Mouse (Mus musculus): Measurements from ENCODE around the gene 5031410I06Rik. TPM values are rescaled to one million over a fixed set of nuclear protein-coding genes. Genes with fewer than 3 reads are reported as not detected.
"Not testable (repeated sequence)": the region's sequence is repeated elsewhere in the genome, so short reads cannot be mapped to it uniquely, and the experiment has no call there.

The 5031410I06Rik gene
- total RNA-seq (2015; ENCODE audit: low replicate concordance) (not detected in 2 replicates), total RNA-seq (2017; ENCODE audit: low replicate concordance) (not detected in 2 replicates)

DNA sequence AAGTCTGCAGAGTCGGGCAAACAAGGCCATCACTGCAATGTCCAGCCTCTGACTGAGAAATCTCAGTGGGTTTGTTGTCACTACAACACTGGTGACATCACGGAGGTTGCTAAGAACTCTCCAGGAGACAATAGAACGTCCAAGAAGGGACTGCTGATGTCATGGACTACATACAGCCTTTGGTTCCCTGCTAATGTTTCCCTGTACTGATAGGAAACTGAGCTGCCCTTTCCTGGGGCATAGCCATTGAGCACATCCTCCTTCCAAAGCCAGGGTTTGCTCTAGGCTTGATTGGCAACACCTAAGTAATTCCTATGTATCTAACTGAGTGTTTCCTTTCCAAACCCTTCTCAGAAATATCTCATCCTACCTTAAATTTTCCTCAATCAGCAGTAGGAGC lies at the start of gene 5031410I06Rik:
Gene 5031410I06Rik, minus strand, starts transcription at position 101 of the 400 bp plus-strand sequence.
- ATAC-seq (replicated peaks; ENCODE audit: low FRiP score, poor library complexity, severe bottlenecking) = not testable (repeated sequence)

DNA sequence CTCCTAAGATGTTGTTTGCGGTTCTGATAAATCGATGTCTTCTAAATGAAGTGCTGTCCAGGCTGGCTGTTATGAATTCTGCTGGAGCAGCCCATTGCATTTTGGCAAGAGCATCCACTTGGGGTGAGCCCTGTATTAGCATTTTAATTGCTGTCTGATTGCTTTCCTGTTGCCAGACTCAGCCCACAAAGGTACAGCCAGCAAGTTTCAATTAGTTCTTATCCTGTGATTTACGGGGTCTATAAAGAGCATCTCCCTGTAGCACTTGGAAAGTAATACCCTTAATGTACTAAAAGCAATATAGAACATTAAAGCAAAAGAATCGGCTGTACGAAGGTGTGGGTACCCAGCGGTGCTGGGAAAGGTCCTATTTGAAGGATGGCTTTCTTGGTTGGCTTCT lies 37.7 kb upstream of the 5031410I06Rik start:
- no peak for ATAC-seq (replicated peaks; ENCODE audit: low FRiP score, poor library complexity, severe bottlenecking)

DNA sequence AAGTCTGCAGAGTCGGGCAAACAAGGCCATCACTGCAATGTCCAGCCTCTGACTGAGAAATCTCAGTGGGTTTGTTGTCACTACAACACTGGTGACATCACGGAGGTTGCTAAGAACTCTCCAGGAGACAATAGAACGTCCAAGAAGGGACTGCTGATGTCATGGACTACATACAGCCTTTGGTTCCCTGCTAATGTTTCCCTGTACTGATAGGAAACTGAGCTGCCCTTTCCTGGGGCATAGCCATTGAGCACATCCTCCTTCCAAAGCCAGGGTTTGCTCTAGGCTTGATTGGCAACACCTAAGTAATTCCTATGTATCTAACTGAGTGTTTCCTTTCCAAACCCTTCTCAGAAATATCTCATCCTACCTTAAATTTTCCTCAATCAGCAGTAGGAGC lies 16.2 kb upstream of the 5031410I06Rik start, which contains the start of gene Gm10220:
Gene Gm10220, minus strand, starts transcription at position 101 of the 400 bp plus-strand sequence.
- not testable (repeated sequence) for ATAC-seq (replicated peaks; ENCODE audit: low FRiP score, poor library complexity, severe bottlenecking)

DNA sequence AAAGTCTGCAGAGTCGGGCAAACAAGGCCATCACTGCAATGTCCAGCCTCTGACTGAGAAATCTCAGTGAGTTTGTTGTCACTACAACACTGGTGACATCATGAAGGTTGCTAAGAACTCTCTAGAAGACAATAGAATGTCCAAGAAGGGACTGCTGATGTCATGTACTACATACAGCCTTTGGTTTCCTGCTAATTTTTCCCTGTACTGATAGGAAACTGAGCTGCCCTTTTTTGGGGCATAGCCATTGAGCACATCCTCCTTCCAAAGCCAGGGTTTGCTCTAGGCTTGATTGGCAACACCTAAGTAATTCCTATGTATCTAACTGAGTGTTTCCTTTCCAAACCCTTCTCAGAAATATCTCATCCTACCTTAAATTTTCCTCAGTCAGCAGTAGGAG lies 16.0 kb downstream of the 5031410I06Rik start, which contains the start of gene Gm10471:
Gene Gm10471, minus strand, starts transcription at position 101 of the 400 bp plus-strand sequence.
- ATAC-seq (replicated peaks; ENCODE audit: low FRiP score, poor library complexity, severe bottlenecking) = not testable (repeated sequence)

DNA sequence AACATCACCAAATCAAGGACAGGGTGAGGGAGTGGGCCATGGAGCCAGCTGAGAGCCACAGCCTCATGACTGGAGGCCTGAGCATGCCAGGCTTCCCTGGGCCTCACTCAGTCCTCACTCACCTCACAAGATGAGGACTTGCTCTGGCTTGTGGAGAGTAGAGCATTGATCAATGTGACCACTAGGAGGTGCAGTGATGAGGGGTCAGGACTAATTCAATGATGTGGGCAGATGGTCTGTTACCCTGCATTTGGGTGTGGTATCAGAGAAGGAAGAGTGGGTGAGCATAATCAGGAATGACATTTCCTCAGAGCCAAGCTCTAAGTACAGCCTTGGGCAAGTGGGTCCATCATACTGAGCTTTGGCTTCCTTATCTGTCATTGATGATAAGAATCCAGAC lies 26.1 kb downstream of the 5031410I06Rik start:
- ATAC-seq (replicated peaks; ENCODE audit: low FRiP score, poor library complexity, severe bottlenecking) = not testable (repeated sequence)

DNA sequence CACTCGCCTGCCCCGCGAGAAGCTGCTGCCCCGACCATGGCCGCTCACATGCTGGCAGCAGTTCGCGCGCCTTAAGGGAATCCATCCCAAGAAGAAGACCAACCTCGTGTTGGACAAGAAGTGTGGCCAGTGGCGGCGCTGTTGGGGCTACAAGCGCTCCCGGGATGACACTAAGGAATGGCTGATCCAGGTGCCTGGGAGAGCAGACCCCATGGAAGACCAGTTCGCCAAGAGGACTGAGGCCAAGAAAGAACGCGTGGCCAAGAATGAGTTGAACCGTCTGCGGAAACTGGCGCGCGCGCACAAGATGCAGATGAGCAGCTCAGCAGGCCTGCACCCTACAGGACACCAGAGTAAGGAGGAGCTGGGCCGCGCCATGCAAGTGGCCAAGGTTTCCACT lies 34.4 kb downstream of the 5031410I06Rik start:
- ATAC-seq (replicated peaks; ENCODE audit: low FRiP score, poor library complexity, severe bottlenecking) = no peak

DNA sequence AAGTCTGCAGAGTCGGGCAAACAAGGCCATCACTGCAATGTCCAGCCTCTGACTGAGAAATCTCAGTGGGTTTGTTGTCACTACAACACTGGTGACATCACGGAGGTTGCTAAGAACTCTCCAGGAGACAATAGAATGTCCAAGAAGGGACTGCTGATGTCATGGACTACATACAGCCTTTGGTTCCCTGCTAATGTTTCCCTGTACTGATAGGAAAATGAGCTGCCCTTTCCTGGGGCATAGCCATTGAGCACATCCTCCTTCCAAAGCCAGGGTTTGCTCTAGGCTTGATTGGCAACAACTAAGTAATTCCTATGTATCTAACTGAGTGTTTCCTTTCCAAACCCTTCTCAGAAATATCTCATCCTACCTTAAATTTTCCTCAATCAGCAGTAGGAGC lies 46.7 kb downstream of the 5031410I06Rik start, which contains the start of gene Gm7347:
Gene Gm7347, minus strand, starts transcription at position 101 of the 400 bp plus-strand sequence.
- not testable (repeated sequence) for ATAC-seq (replicated peaks; ENCODE audit: low FRiP score, poor library complexity, severe bottlenecking)

Other genes with a start within 250 kb of the 5031410I06Rik start
- not detected in 2 replicates for gene Gm21663, start 163.0 kb downstream of the 5031410I06Rik start, total RNA-seq (2015; ENCODE audit: low replicate concordance)
- not detected in 2 replicates for gene Gm21663, start 163.0 kb downstream of the 5031410I06Rik start, total RNA-seq (2017; ENCODE audit: low replicate concordance)
- gene Gm21671, start 150.9 kb downstream of the 5031410I06Rik start, total RNA-seq (2015; ENCODE audit: low replicate concordance) = not detected in 2 replicates
- gene Gm21671, start 150.9 kb downstream of the 5031410I06Rik start, total RNA-seq (2017; ENCODE audit: low replicate concordance) = not detected in 2 replicates
- gene Gm21680, start 132.7 kb downstream of the 5031410I06Rik start, total RNA-seq (2015; ENCODE audit: low replicate concordance) = not detected in 2 replicates
- not detected in 2 replicates for gene Gm21680, start 132.7 kb downstream of the 5031410I06Rik start, total RNA-seq (2017; ENCODE audit: low replicate concordance)
- gene Gm21698, start 116.7 kb downstream of the 5031410I06Rik start, total RNA-seq (2015; ENCODE audit: low replicate concordance) = not detected in 2 replicates
- gene Gm21698, start 116.7 kb downstream of the 5031410I06Rik start, total RNA-seq (2017; ENCODE audit: low replicate concordance) = not detected in 2 replicates
- gene Gm1979, start 100.6 kb downstream of the 5031410I06Rik start, total RNA-seq (2015; ENCODE audit: low replicate concordance) = not detected in 2 replicates
- gene Gm1979, start 100.6 kb downstream of the 5031410I06Rik start, total RNA-seq (2017; ENCODE audit: low replicate concordance) = not detected in 2 replicates
- not detected in 2 replicates for gene Gm5862, start 82.4 kb downstream of the 5031410I06Rik start, total RNA-seq (2015; ENCODE audit: low replicate concordance)
- gene Gm5862, start 82.4 kb downstream of the 5031410I06Rik start, total RNA-seq (2017; ENCODE audit: low replicate concordance) = not detected in 2 replicates
- not detected in 2 replicates for gene Speer4a, start 65.8 kb downstream of the 5031410I06Rik start, total RNA-seq (2015; ENCODE audit: low replicate concordance)
- gene Speer4a, start 65.8 kb downstream of the 5031410I06Rik start, total RNA-seq (2017; ENCODE audit: low replicate concordance) = not detected in 2 replicates
- gene Gm7347, start 46.8 kb downstream of the 5031410I06Rik start, total RNA-seq (2015; ENCODE audit: low replicate concordance) = not detected in 2 replicates
- not detected in 2 replicates for gene Gm7347, start 46.8 kb downstream of the 5031410I06Rik start, total RNA-seq (2017; ENCODE audit: low replicate concordance)
- not detected in 2 replicates for gene Gm10471, start 16.1 kb downstream of the 5031410I06Rik start, total RNA-seq (2015; ENCODE audit: low replicate concordance)
- gene Gm10471, start 16.1 kb downstream of the 5031410I06Rik start, total RNA-seq (2017; ENCODE audit: low replicate concordance) = not detected in 2 replicates
- not detected in 2 replicates for gene Gm10220, start 16.1 kb upstream of the 5031410I06Rik start, total RNA-seq (2015; ENCODE audit: low replicate concordance)
- not detected in 2 replicates for gene Gm10220, start 16.1 kb upstream of the 5031410I06Rik start, total RNA-seq (2017; ENCODE audit: low replicate concordance)
- gene Gm7361, start 152.3 kb upstream of the 5031410I06Rik start, total RNA-seq (2015; ENCODE audit: low replicate concordance) = not detected in 2 replicates
- not detected in 2 replicates for gene Gm7361, start 152.3 kb upstream of the 5031410I06Rik start, total RNA-seq (2017; ENCODE audit: low replicate concordance)

All from erythroid progenitor cell, adult 5-6 weeks (primary cell).